Mouse (Mus musculus): ENCODE results near the gene Adck2.

The Adck2 gene

DNA sequence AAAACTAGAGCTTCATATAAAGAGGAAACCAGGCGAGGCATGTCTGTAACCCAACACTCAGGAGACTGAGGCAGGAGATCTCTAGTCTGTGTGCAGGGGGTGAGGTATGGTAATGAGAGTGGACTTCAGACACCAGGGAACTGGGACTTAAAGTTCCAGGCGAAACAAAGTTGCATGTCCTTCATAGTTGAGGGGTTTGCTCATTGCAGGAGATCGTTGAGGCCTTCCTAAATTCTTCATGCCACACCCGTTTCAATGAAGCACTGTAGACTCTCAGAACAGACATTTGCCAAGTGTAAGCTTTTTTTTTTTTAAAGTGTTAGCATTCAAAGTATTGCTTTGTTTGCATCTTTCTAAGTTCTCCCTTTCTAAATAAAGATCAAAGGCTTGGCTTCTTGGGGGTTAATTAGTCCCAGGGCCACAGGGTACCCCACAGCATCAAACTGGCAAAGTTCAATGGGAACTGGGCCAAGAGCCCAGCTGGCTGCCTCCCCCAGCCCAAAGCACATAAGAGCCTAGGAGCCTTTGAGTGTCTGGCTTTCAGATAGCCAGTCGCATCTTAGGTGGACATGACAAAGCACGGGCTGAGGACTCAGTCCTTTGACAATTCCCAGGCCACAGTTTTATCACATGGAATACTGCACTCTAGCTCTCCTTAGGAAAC is 14.3 kb upstream of the Adck2 start:
- DNase-seq, result no peak

DNA sequence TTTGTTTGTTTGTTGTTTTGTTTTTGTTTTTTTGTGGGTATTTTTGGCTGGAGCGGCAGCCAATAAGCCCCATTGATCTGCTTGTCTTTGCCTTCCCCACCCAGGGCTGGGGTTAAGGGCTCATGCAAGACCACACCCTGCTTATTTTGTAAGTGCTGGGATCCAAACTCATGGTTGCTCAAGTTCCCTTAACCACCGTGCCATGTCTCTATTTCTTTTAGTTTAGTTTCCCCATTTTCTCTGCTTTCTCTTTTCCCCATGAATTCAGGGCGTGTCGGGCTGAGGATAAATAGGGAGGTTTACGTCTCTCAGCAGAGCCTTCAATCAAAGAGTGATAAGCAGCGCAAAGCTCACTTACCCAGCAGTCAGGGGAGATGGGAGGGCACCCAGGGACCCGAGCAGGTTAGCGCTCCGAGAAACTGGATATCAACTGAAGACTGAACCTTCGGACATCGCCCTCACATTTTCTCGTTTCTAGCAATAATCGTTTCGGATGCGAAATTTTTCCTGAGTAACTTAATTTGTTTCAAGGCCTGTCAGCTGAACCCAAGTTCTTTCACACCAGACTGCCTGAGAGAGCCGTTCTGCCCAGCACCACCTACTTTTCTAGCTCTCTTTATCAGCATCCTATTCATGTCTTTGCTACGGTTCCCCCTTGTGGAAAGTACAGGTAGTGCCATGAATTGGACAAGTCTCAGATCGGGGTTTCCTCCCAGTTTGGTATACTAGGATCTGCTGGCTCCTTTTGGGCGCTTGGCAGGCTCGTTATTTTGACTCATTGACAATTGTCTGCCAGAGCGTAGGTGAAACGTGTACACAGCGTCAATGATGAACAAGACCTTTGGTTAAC is 11.3 kb upstream of the Adck2 start:
- peak; percentile 86 for DNase-seq

GRCm38 (mm10) chr6:39567528-39567927 is 6.1 kb upstream of the Adck2 start:
- DNase-seq, result no peak

DNA sequence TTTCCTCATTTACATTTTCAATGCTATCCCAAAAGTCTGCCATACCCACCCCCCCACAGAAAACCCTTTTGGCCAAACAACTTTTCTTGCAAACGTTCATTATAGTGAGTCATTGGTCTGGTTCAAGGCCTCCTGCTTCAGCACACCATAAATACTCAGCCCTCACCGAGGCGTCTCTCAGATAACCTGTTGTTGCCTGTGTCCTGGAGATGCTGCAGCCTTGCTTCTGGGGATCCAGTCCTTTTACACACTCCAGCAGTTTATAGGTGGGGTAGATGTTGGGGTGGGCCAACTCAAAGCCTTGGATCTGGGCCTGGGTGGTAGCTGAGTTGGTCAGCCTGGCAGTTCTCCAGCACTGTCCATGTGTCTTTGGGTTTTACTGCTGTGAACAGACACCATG is 3.2 kb upstream of the Adck2 start:
- DNase-seq, result no peak

- DNase-seq, result peak; percentile 38
Measured at GRCm38 (mm10) chr6:39574555-39574869, 839 bp downstream of the Adck2 start.

GRCm38 (mm10) chr6:39574951-39575350 is 1.3 kb downstream of the Adck2 start:
- no peak for DNase-seq

- DNase-seq, result no peak
Measured at GRCm38 (mm10) chr6:39579552-39579951, 5.9 kb downstream of the Adck2 start.

GRCm38 (mm10) chr6:39580558-39580957 is 6.9 kb downstream of the Adck2 start:
- no peak for DNase-seq

DNA sequence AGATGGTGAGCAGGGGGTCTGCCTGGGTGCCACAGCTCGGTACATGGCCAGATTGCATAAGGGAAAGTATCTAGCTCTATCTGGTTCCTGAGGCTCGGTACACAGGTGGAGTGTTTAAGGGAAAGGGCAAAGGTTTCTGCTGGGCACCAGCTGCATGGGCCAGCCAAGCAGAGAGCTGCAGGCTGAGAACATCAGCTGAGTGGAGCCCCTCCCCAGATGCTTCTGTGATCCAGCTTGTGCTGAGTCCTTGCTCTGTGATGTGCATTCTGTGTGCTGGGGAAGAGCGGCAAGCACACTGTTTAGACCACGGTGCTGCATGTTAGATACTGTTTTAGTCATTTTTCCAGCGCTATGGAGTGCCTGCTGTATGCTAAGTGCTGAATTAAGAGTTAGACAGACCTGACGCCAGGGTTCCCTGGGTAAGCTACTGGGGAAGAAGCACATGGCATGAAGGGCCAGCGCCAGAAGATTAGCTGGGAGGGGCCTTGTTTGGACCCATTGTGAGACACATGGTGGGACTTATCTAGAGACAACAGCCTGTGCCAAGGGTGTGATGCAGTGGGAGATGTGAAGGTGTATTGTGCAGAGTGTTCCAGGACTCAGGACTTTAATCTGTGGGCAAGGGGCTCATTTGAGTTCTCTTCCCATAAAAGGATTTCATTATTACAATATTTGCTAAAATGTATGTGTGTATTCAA is 7.6 kb downstream of the Adck2 start:
- no peak for DNase-seq

DNA sequence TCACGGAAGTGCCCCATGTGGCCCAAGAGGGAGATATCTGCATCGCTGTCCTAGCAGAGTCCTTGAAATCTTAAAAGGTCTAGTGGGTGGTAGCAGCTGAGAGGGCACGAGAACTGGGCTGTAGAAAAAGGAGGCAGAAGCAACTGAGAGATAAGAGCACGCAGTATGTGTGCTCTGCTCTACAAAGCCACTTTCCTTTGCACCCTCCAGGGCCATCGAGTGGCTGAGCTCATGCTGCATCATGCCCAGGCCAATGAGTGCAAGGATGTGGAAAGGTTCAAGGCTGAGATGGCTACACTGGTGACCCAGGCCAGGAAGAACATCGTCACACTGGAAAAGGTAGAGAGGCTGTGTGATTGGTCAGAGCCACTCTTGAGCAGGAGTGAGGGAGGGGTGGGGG is 11.8 kb downstream of the Adck2 start, which contains the start of gene Gm42420:
Gene Gm42420, plus strand, starts transcription at position 237 of the 400 bp plus-strand sequence.
- no peak for DNase-seq

- no peak for DNase-seq
Measured at GRCm38 (mm10) chr6:39591481-39591880, 17.8 kb downstream of the Adck2 start.

DNA sequence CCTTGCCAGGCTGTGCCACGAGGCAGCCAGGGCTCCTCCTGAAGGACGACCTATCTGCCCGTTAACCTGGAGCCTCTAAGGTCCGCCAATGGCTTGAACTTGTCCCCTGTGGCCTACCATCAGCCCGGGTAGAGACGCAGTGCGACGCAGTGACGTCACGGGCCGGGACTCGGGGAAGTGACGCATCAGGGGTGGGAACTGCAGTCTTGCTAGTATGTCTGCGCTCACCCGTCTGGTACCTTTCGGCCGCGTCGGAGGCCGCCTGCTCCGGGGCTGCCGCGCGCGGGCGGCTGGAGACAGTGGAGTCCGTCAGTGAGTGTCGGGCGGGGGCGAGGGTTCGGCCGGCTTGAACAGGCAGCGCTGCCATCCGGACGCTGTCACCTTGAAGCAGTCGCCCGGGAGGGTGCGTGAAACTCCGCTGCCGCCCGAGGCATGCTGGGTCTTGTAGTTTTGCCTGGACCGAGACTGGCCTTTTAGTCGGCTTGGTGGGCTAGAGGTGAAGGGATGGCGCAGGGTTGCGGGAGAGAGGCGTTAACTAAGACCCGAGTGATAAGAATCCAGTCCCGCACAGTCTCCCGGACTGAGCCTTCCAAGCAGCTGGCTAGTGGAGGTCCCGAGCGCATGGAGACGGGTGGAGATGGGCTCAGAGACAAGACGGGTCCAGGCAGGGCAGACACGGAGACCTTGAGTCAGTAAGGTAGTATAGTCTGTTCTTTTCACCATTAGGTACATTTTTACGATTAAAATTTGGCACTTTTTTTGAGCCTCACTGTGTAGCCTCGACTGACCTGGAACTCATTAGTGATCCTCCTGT is 18.9 kb downstream of the Adck2 start, which contains the start of gene Ndufb2:
Gene Ndufb2, plus strand, starts transcription at position 174 of the 814 bp plus-strand sequence.
- DNase-seq, result peak; percentile 96

DNA sequence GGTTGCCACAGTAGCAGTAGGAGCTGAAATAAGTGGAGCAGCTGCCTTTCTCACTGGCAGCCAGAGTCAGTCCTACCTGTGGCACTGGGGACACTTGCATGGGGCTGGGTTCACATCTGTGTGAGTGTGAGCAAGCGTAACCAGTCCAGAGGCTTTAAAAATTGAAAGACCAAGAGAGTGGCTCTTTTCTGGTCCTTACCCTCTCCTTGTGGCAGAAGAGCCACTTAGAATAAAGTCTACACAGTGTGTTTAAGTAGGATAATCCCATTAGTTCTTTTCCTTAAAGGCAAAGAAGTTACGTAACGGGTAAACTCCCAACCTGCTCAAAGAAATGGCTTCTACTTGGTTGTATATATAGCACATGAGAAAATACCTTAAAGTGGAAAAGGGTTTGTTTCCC is 27.2 kb downstream of the Adck2 start:
- no peak for DNase-seq

- no peak for DNase-seq
Measured at GRCm38 (mm10) chr6:39601828-39602227, 28.2 kb downstream of the Adck2 start.

DNA sequence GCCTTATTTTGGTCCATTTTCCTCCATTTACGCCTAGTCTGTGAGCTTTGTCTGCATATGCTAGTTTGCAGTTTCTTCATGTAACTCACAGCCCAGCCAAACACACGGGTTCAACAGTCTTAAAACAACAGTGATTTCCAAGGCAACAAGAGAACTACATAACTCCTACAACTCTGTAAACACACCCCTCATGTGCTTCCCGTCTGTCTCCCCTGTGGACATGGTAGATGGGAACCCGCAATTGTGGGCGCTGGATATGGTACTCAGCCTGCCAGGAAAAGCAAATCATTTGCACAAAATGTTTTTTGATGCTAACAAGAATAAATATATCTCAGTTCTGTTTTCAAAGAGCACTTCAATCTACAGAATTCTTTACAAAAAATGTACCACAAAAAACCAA is 30.9 kb downstream of the Adck2 start:
- DNase-seq, result no peak

GRCm38 (mm10) chr6:39606056-39606455 is 32.4 kb downstream of the Adck2 start:
- DNase-seq, result no peak

DNA sequence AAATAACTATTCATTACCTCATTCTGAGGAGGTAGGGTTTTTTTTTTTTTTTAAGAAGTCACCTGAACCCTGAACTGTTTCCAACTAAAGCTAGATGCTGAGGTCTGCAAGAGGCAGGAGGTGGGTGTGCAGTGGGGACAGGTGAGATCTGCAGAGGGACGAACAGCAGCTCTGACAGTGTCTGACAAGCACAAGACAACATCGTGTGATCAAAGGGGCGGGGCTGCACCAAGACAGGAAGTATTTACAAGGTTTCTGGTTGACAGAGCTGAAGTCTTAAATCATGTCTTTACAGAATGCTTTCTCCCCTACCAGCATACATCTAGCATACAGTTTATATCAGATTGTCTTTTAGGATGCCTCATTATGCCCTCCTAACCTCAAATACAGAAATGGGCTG is 33.2 kb downstream of the Adck2 start:
- DNase-seq, result no peak

DNA sequence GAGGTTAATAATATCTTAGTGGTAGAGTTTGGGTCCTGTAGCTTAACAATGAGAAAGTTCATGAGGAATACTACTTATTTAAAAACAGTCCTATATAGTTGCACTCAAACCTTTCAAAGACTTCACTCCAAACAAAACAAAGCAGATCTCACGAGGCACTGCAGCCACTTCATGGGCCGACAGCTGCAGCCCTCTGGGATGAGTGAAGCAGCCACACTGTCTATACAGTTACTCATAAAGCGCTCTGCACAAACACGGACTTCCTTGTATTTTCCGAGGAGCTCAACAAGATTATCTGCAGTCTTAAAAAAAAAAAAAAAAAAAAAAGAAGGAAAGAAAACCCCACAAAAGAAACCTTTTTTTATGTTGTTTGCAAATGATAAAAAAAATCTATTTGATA is 33.7 kb downstream of the Adck2 start:
- DNase-seq, result no peak

DNA sequence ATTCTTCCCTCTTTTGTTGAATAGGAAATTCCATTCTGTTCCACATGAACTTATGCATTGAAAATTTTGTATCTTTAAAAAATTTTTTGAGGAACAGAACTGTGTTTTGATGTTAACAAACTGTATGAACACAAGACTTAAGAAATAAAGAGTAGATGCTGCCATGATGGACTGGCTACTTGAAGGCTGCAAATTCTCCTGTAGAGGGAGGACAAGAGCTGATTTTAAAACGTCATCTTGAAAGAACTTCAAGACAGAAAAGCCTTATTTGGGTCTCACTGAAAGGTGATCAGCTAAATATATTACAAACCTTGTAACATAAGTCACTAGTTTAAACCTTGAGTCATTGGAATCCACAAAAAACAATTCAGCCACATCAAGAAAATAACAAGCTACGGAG is 36.5 kb downstream of the Adck2 start:
- no peak for DNase-seq

GRCm38 (mm10) chr6:39611296-39611695 is 37.6 kb downstream of the Adck2 start:
- no peak for DNase-seq

Data from cerebellum, adult 8-10 months (tissue).